Mouse (Mus musculus) MEL (cell line): Measurements from ENCODE around the gene Adamtsl4.

Experiments used
- CTCF ChIP-seq, 3 experiments: IDR thresholded peaks in 2 of 3; conservative IDR thresholded peaks in 1 of 3; 2 replicates each; pipeline ENCODE4 v1.5.1; 2011 to 2012; ENCODE audit warnings: low read length in 3 of 3, low read depth in 2 of 3, mild to moderate bottlenecking in 2 of 3, improper control_type of control experiment in 1 of 3, inconsistent platforms in 1 of 3, mixed read lengths in 1 of 3, moderate library complexity in 1 of 3; ENCODE audit not compliant: control insufficient read depth in 1 of 3, insufficient read depth in 1 of 3, poor library complexity in 1 of 3, severe bottlenecking in 1 of 3
- ELF1 ChIP-seq: IDR thresholded peaks from 2 replicates; pipeline ENCODE4 v1.6.1; 2014; ENCODE audit warnings: low read depth, mild to moderate bottlenecking, inconsistent platforms, low read length, improper control_type of control experiment, moderate library complexity
- EP300 ChIP-seq, 2 experiments: IDR thresholded peaks; 2 replicates each; pipeline ENCODE4 v1.6.1; 2011; ENCODE audit warnings: improper control_type of control experiment in 2 of 2, low read length in 2 of 2, low read depth in 1 of 2, mild to moderate bottlenecking in 1 of 2
- ETS1 ChIP-seq: IDR thresholded peaks from 2 replicates; pipeline ENCODE4 v1.6.1; 2012; ENCODE audit warnings: low read depth, mild to moderate bottlenecking, inconsistent platforms, low read length, improper control_type of control experiment, moderate library complexity
- JUND ChIP-seq: IDR thresholded peaks from 2 replicates; pipeline ENCODE4 v1.6.1; 2011; ENCODE audit warnings: low read depth, mild to moderate bottlenecking, improper control_type of control experiment, low read length
- MAX ChIP-seq: IDR thresholded peaks from 2 replicates; pipeline ENCODE4 v1.6.1; 2011; ENCODE audit warnings: low read length, improper control_type of control experiment
- NELFE ChIP-seq: IDR thresholded peaks from 2 replicates; pipeline ENCODE4 v1.6.1; 2011; ENCODE audit warnings: low read depth, low read length, improper control_type of control experiment
- POLR2AphosphoS2 ChIP-seq: IDR thresholded peaks from 2 replicates; pipeline ENCODE4 v1.6.1; 2011; ENCODE audit warnings: low read length, improper control_type of control experiment
- ZMIZ1 ChIP-seq: IDR thresholded peaks from 2 replicates; pipeline ENCODE4 v1.6.1; 2012; ENCODE audit warnings: low read depth, mild to moderate bottlenecking, inconsistent platforms, low read length, improper control_type of control experiment, moderate library complexity

- TF ChIP-seq ELF1 (no peak), CTCF (IDR thresholded peaks at IDR 0.05 in 2 of 3, conservative IDR thresholded peaks at IDR 0.05 in 1 of 3; ENCODE audit: control insufficient read depth in 1 of 3, insufficient read depth in 1 of 3, low read depth in 2 of 3, low read length in 3 of 3, poor library complexity in 1 of 3, severe bottlenecking in 1 of 3) (no peak), MAX (no peak), POLR2AphosphoS2 (no peak), JUND (no peak), EP300 (IDR thresholded peaks at IDR 0.05; ENCODE audit: low read depth in 1 of 2, low read length in 2 of 2) (no peak), ZMIZ1 (no peak), ETS1 (no peak), NELFE (no peak)
These were observed 18.4 kb downstream of the Adamtsl4 start for GRCm38 (mm10) chr3:95669309-95669665.
